Mouse (Mus musculus): ENCODE results near the gene Gm49333.

Gm49333 gene

GRCm38 (mm10) chr16:20611357-20612227, at the start of gene Gm49333, which contains the start of the genes Eef1akmt4 and Alg3:
Gm49333 (plus strand) TSS chr16:20611610.
Eef1akmt4 (plus strand) TSS chr16:20611593.
Alg3 (minus strand) TSS chr16:20611735.
- peak; percentile 93 for DNase-seq (ENCODE audit: low spot score)

- no peak for DNase-seq (ENCODE audit: low spot score)
Observed at GRCm38 (mm10) chr16:20565075-20565474, 46.3 kb upstream of the Gm49333 start.

GRCm38 (mm10) chr16:20589366-20589938, 22.0 kb upstream of the Gm49333 start, which contains the start of gene Vwa5b2:
Vwa5b2 (plus strand) TSS chr16:20589471.
- DNase-seq (ENCODE audit: low spot score): no peak

GRCm38 (mm10) chr16:20589939-20590679, 21.3 kb upstream of the Gm49333 start:
- DNase-seq (ENCODE audit: low spot score): peak; percentile 66

- DNase-seq (ENCODE audit: low spot score): no peak
Observed at GRCm38 (mm10) chr16:20590680-20591038, 20.8 kb upstream of the Gm49333 start.

- no peak for DNase-seq (ENCODE audit: low spot score)
Observed at GRCm38 (mm10) chr16:20591076-20591705, 20.2 kb upstream of the Gm49333 start.

- DNase-seq (ENCODE audit: low spot score): no peak
Observed at GRCm38 (mm10) chr16:20595060-20595673, 16.2 kb upstream of the Gm49333 start.

- DNase-seq (ENCODE audit: low spot score): no peak
Observed at GRCm38 (mm10) chr16:20595737-20596136, 15.7 kb upstream of the Gm49333 start.

GRCm38 (mm10) chr16:20596687-20597441, 14.5 kb upstream of the Gm49333 start:
- no peak for DNase-seq (ENCODE audit: low spot score)

- DNase-seq (ENCODE audit: low spot score): no peak
Observed at GRCm38 (mm10) chr16:20600511-20600910, 10.9 kb upstream of the Gm49333 start.

- DNase-seq (ENCODE audit: low spot score): no peak
Observed at GRCm38 (mm10) chr16:20604705-20605104, 6.7 kb upstream of the Gm49333 start.

GRCm38 (mm10) chr16:20610501-20611356, 681 bp upstream of the Gm49333 start:
- DNase-seq (ENCODE audit: low spot score): peak; percentile 90

GRCm38 (mm10) chr16:20619541-20620398, 8.4 kb downstream of the Gm49333 start:
- DNase-seq (ENCODE audit: low spot score): peak; percentile 62

GRCm38 (mm10) chr16:20620399-20620735, 9.0 kb downstream of the Gm49333 start:
- DNase-seq (ENCODE audit: low spot score): peak; percentile 11

GRCm38 (mm10) chr16:20620751-20621190, 9.4 kb downstream of the Gm49333 start:
- DNase-seq (ENCODE audit: low spot score): no peak

GRCm38 (mm10) chr16:20621191-20621990, 10.0 kb downstream of the Gm49333 start, which contains the start of gene Camk2n2:
Camk2n2 (minus strand) TSS chr16:20621287.
- DNase-seq (ENCODE audit: low spot score): peak; percentile 70

- peak; percentile 71 for DNase-seq (ENCODE audit: low spot score)
Observed at GRCm38 (mm10) chr16:20621991-20622685, 10.7 kb downstream of the Gm49333 start.
